ENCODE assay signal across 8 mouse cellular contexts in genomic region chr1:60042398-60042795, GRCm38 (mm10). TPM values are rescaled to one million over a fixed set of nuclear protein-coding genes. Genes with fewer than 3 reads are reported as not detected.
DNase-seq lines count a peak whose midpoint lies in the region; ATAC-seq lines count a peak whose summit lies in the region.

No protein-coding gene starts in this region.

- peak overlapping the region; percentile 97 for H3K4me2 ChIP-seq in heart, embryonic 13.5 days

- H3K9ac ChIP-seq in heart, embryonic 13.5 days: peak overlapping the region; percentile 85

- WGBS in heart, embryonic 13.5 days: 3% methylated on average over 19 of the region's 19 CpGs
- 5% methylated on average over 19 of the region's 19 CpGs for WGBS in hindbrain, embryonic 10.5 days
- 4% methylated on average over 19 of the region's 19 CpGs for WGBS in midbrain, embryonic 10.5 days

- no peak for DNase-seq in heart, adult 18-20 months
- DNase-seq in A20 (ENCODE audit: low read depth, low spot score): peak; percentile 45
- DNase-seq in brain, embryonic 18.5 days (ENCODE audit: low read depth, low spot score): peak; percentile 16
- no peak for DNase-seq in hindbrain, embryonic 10.5 days (ENCODE audit: low spot score)
- no peak for DNase-seq in midbrain, embryonic 10.5 days (ENCODE audit: low spot score)
- DNase-seq in c-Kit-positive CD71-positive TER-119-positive erythroid progenitor cells, embryonic 14.5 days (ENCODE audit: low spot score): no peak
- no peak for DNase-seq in adrenal gland, adult 18-20 months (ENCODE audit: low spot score in 2 of 2)

- ATAC-seq in heart, embryonic 13.5 days (ENCODE audit: extremely low read depth, insufficient number of reproducible peaks, low FRiP score, low TSS enrichment): no peak

- no peak overlapping the region for H3K27ac ChIP-seq in heart, embryonic 13.5 days (replicated peaks)
- peak overlapping the region; percentile 85 for H3K27ac ChIP-seq in hindbrain, embryonic 10.5 days
- H3K27ac ChIP-seq in midbrain, embryonic 10.5 days (replicated peaks): peak overlapping the region; percentile 80

- H3K36me3 ChIP-seq in heart, embryonic 13.5 days: no peaks in the 10 kb centered on the region
- H3K36me3 ChIP-seq in hindbrain, embryonic 10.5 days: no peaks in the 10 kb centered on the region
- H3K36me3 ChIP-seq in midbrain, embryonic 10.5 days: no peaks in the 10 kb centered on the region

- H3K9me3 ChIP-seq in heart, embryonic 13.5 days: 0 out of 2 replicates have a peak, but pooled peaks cover 1% of the 10 kb centered on the region
- H3K9me3 ChIP-seq in hindbrain, embryonic 10.5 days: 0 out of 2 replicates have a peak, but pooled peaks cover under 1% of the 10 kb centered on the region
- H3K9me3 ChIP-seq in midbrain, embryonic 10.5 days (replicated peaks): no peaks in the 10 kb centered on the region

- peaks cover 26% of the 10 kb centered on the region for H3K27me3 ChIP-seq in heart, embryonic 13.5 days (replicated peaks)
- peaks cover 33% of the 10 kb centered on the region for H3K27me3 ChIP-seq in hindbrain, embryonic 10.5 days (ENCODE audit: insufficient read depth, poor library complexity, severe bottlenecking)
- H3K27me3 ChIP-seq in midbrain, embryonic 10.5 days (ENCODE audit: low read depth, poor library complexity, severe bottlenecking): peaks cover 34% of the 10 kb centered on the region

- peaks cover 4% of the 10 kb centered on the region for H3K4me1 ChIP-seq in heart, embryonic 13.5 days
- H3K4me1 ChIP-seq in hindbrain, embryonic 10.5 days (replicated peaks): peaks cover 4% of the 10 kb centered on the region; the same call in 1 of the 2 replicates
- H3K4me1 ChIP-seq in midbrain, embryonic 10.5 days: peaks cover 8% of the 10 kb centered on the region; the same call in 1 of the 2 replicates

- H3K4me3 ChIP-seq in heart, embryonic 13.5 days: peak overlapping the region; percentile 81
- peak overlapping the region; percentile 74 for H3K4me3 ChIP-seq in hindbrain, embryonic 10.5 days
- H3K4me3 ChIP-seq in midbrain, embryonic 10.5 days: peak overlapping the region; percentile 75

RNA-seq across cellular contexts. Expression of gene Ica1l, which starts 0.6 kb away (rescaled TPM):
- polyA plus RNA-seq in heart, embryonic 13.5 days (2015; fragmentation: Nextera tagmentation; extraction: Ambion mirVana): 0.49 and 0.76 TPM in 2 replicates
- under 1 TPM; 0.40 to 0.44 TPM for total RNA-seq in heart, adult 18-20 months (2021)
- polyA plus RNA-seq in hindbrain, embryonic 10.5 days (2016; fragmentation: Nextera tagmentation; extraction: Ambion mirVana): 1.7 and 3.0 TPM in 2 replicates
- 0.79 and 2.6 TPM in 2 replicates for polyA plus RNA-seq in midbrain, embryonic 10.5 days (2016; fragmentation: Nextera tagmentation; extraction: Ambion mirVana)
- total RNA-seq in adrenal gland, adult 18-20 months (2021): 1 to 10 TPM; 1.9 to 2.0 TPM

RNA-seq across cellular contexts. Expression of gene Carf, which starts 55.6 kb away (rescaled TPM):
- 4.6 and 5.1 TPM in 2 replicates for polyA plus RNA-seq in heart, embryonic 13.5 days (2015; fragmentation: Nextera tagmentation; extraction: Ambion mirVana)
- total RNA-seq in heart, adult 18-20 months (2021): 1 to 10 TPM; 5.5 to 6.6 TPM
- polyA plus RNA-seq in hindbrain, embryonic 10.5 days (2016; fragmentation: Nextera tagmentation; extraction: Ambion mirVana): 5.0 and 5.4 TPM in 2 replicates
- 4.2 and 5.4 TPM in 2 replicates for polyA plus RNA-seq in midbrain, embryonic 10.5 days (2016; fragmentation: Nextera tagmentation; extraction: Ambion mirVana)
- total RNA-seq in adrenal gland, adult 18-20 months (2021): 1 to 10 TPM; 7.2 to 9.2 TPM

RNA-seq across cellular contexts. Expression of gene Wdr12, which starts 56.0 kb away (rescaled TPM):
- 28.4 and 33.4 TPM in 2 replicates for polyA plus RNA-seq in heart, embryonic 13.5 days (2015; fragmentation: Nextera tagmentation; extraction: Ambion mirVana)
- 10 to 100 TPM; 11.0 to 12.6 TPM for total RNA-seq in heart, adult 18-20 months (2021)
- polyA plus RNA-seq in hindbrain, embryonic 10.5 days (2016; fragmentation: Nextera tagmentation; extraction: Ambion mirVana): 44.9 and 65.6 TPM in 2 replicates
- 58.5 and 73.3 TPM in 2 replicates for polyA plus RNA-seq in midbrain, embryonic 10.5 days (2016; fragmentation: Nextera tagmentation; extraction: Ambion mirVana)
- 10 to 100 TPM; 17.2 to 19.1 TPM for total RNA-seq in adrenal gland, adult 18-20 months (2021)

Comparison
In these comparisons a context has a peak if more than half of its experiments do, and no peak if none do; other contexts are left out.
1. DNase-seq: peak in A20 (single experiment) and brain, embryonic 18.5 days (single experiment); none in heart, adult 18-20 months (0 of 2), hindbrain, embryonic 10.5 days (single experiment), midbrain, embryonic 10.5 days (single experiment), c-Kit-positive CD71-positive TER-119-positive erythroid progenitor cells, embryonic 14.5 days (single experiment) and adrenal gland, adult 18-20 months (0 of 2).
2. Peak in every context shown above with its lines, with median percentiles within 50 percentile points of each other: H3K4me3 ChIP-seq.